Mouse (Mus musculus) stomach, embryonic 14.5 days (tissue): ENCODE data around the gene Tiam1. TPM values are rescaled to one million over a fixed set of nuclear protein-coding genes. Genes with fewer than 3 reads are reported as not detected.

Source experiments
- ATAC-seq: fragments of 200-750 bp; cut with Nextera tagmentation; 2 replicates; pipeline ENCODE4 v1.8.0; 2017; ENCODE audit warnings: low read depth, moderate TSS enrichment; ENCODE audit not compliant: insufficient number of reproducible peaks, insufficient read depth, low FRiP score
- H3K27ac ChIP-seq: fragments of 300-500 bp; sonication (generic); 2 replicates; pipeline ENCODE4 v1.5.1; 2014; ENCODE audit warnings: mild to moderate bottlenecking, low read length, moderate library complexity, mixed read lengths
- H3K27me3 ChIP-seq: fragments of 300-500 bp; sonication (generic); 2 replicates; pipeline ENCODE4 v1.6.1; 2014; ENCODE audit warnings: low read length, control low read depth, mixed read lengths; ENCODE audit not compliant: control insufficient read depth, insufficient read depth
- H3K36me3 ChIP-seq: fragments of 300-500 bp; sonication (generic); 2 replicates; pipeline ENCODE4 v1.6.1; 2014; ENCODE audit warnings: mild to moderate bottlenecking, control low read depth, low read length, moderate library complexity, mixed read lengths; ENCODE audit not compliant: control insufficient read depth, insufficient read depth
- H3K4me1 ChIP-seq: fragments of 300-500 bp; sonication (generic); 2 replicates; pipeline ENCODE4 v1.6.1; 2014; ENCODE audit warnings: low read length, control low read depth, mixed read lengths; ENCODE audit not compliant: control insufficient read depth, insufficient read depth
- H3K4me2 ChIP-seq: fragments of 300-500 bp; sonication (generic); replicated peaks from 2 replicates; pipeline ENCODE4 v1.6.1; 2014; ENCODE audit warnings: low read depth, low read length, control low read depth
- H3K4me3 ChIP-seq: fragments of 300-500 bp; sonication (generic); 2 replicates; pipeline ENCODE4 v1.5.1; 2014; ENCODE audit warnings: low read depth, low read length, control low read depth
- H3K9ac ChIP-seq: fragments of 300-500 bp; sonication (generic); replicated peaks from 2 replicates; pipeline ENCODE4 v1.6.1; 2014; ENCODE audit warnings: low read depth, mild to moderate bottlenecking, control low read depth, low read length, moderate library complexity, mixed read lengths
- H3K9me3 ChIP-seq: fragments of 300-500 bp; sonication (generic); 2 replicates; pipeline ENCODE4 v1.6.1; 2016; ENCODE audit warnings: low read depth, low read length, control low read depth; ENCODE audit not compliant: control insufficient read depth
- whole genome bisulfite sequencing: fragments of 180-500 bp; shearing (Covaris S2); extraction: QIAGEN DNeasy Blood & Tissue Kit; methylation state at CpG from one replicate; pipeline ENCODE4 v1.1.7; 2014; 5-methylcytosine and 5-hydroxymethylcytosine counted together
- polyA plus RNA-seq: library from polyadenylated mRNA; unstranded; fragments of >200 nt; fragmentation: Nextera tagmentation; extraction: Ambion mirVana; gene quantifications from 2 replicates; pipeline ENCODE4 v1.2.1, GENCODE M21; 2014

Tiam1 gene
- polyA plus RNA-seq, 1 experiment from 2014 or later, result 38.4 TPM

GRCm38 (mm10) chr16:89972854-89973487 lies 170.6 kb downstream of the Tiam1 start:
- Histone ChIP-seq H3K27me3 (no peaks in the 10 kb centered on the region), H3K9me3 (no peaks in the 10 kb centered on the region), H3K9ac (no peak overlapping the region), H3K4me1 (no peaks in the 10 kb centered on the region), H3K36me3 (no peaks in the 10 kb centered on the region), H3K27ac (no peak overlapping the region), H3K4me2 (no peak overlapping the region), H3K4me3 (no peak overlapping the region)
- WGBS, result 90% methylated on average over 15 of the region's 15 CpGs
- ATAC-seq, result no peak

- H3K9me3 ChIP-seq, result no peaks in the 10 kb centered on the region
- no peak overlapping the region for H3K4me3 ChIP-seq
- 82% methylated on average over 6 of the region's 6 CpGs for WGBS
- H3K9ac ChIP-seq, result no peak overlapping the region
- H3K27me3 ChIP-seq, result no peaks in the 10 kb centered on the region
- H3K36me3 ChIP-seq, result no peaks in the 10 kb centered on the region
- no peak overlapping the region for H3K27ac ChIP-seq
- no peaks in the 10 kb centered on the region for H3K4me1 ChIP-seq
- no peak overlapping the region for H3K4me2 ChIP-seq
- ATAC-seq, result peak; percentile 76; the same call in 1 of the 2 replicates
These were observed 171.6 kb downstream of the Tiam1 start for GRCm38 (mm10) chr16:89972018-89972417.

GRCm38 (mm10) chr16:89968058-89968457 lies 175.5 kb downstream of the Tiam1 start:
- Histone ChIP-seq H3K4me3 (no peak overlapping the region), H3K9ac (no peak overlapping the region), H3K36me3 (no peaks in the 10 kb centered on the region), H3K27ac (no peak overlapping the region), H3K4me2 (no peak overlapping the region), H3K9me3 (peaks cover 9% of the 10 kb centered on the region; the same call in 1 of the 2 replicates), H3K27me3 (no peaks in the 10 kb centered on the region), H3K4me1 (no peaks in the 10 kb centered on the region)
- ATAC-seq, result no peak
- WGBS, result 82% methylated on average over 6 of the region's 6 CpGs

- peaks cover 9% of the 10 kb centered on the region; the same call in 1 of the 2 replicates for H3K9me3 ChIP-seq
- H3K9ac ChIP-seq, result no peak overlapping the region
- H3K4me3 ChIP-seq, result no peak overlapping the region
- ATAC-seq, result peak; percentile 49; the same call in 1 of the 2 replicates
- H3K4me2 ChIP-seq, result no peak overlapping the region
- no peaks in the 10 kb centered on the region for H3K27me3 ChIP-seq
- peaks cover 12% of the 10 kb centered on the region; the same call in 1 of the 2 replicates for H3K4me1 ChIP-seq
- H3K27ac ChIP-seq, result no peak overlapping the region
- no peaks in the 10 kb centered on the region for H3K36me3 ChIP-seq
- 77% methylated on average over 14 of the region's 14 CpGs for WGBS
These were observed 180.7 kb downstream of the Tiam1 start for GRCm38 (mm10) chr16:89962876-89963275.

- peak; percentile 40; the same call in 1 of the 2 replicates for ATAC-seq
- no peaks in the 10 kb centered on the region for H3K27me3 ChIP-seq
- no peaks in the 10 kb centered on the region for H3K36me3 ChIP-seq
- H3K4me3 ChIP-seq, result peak overlapping the region; percentile 43
- no peak overlapping the region for H3K9ac ChIP-seq
- WGBS, result 15% methylated on average over 6 of the region's 8 CpGs
- peaks cover under 1% of the 10 kb centered on the region; the same call in 1 of the 2 replicates for H3K9me3 ChIP-seq
- no peak overlapping the region for H3K27ac ChIP-seq
- peaks cover 12% of the 10 kb centered on the region; the same call in 1 of the 2 replicates for H3K4me1 ChIP-seq
- peak overlapping the region; percentile 82 for H3K4me2 ChIP-seq
These were observed 182.7 kb downstream of the Tiam1 start for GRCm38 (mm10) chr16:89960904-89961303.

GRCm38 (mm10) chr16:89960186-89960878 lies 183.2 kb downstream of the Tiam1 start:
- peak overlapping the region; percentile 82 for H3K4me2 ChIP-seq
- H3K27ac ChIP-seq, result peak overlapping the region; percentile 75
- peak overlapping the region; percentile 43 for H3K4me3 ChIP-seq
- no peaks in the 10 kb centered on the region for H3K9me3 ChIP-seq
- whole genome bisulfite sequencing, result under 1% methylated on average over 33 of the region's 33 CpGs
- no peaks in the 10 kb centered on the region for H3K27me3 ChIP-seq
- peak; percentile 67 for ATAC-seq
- peak overlapping the region; percentile 43 for H3K9ac ChIP-seq
- peaks cover 12% of the 10 kb centered on the region; the same call in 1 of the 2 replicates for H3K4me1 ChIP-seq
- H3K36me3 ChIP-seq, result no peaks in the 10 kb centered on the region

GRCm38 (mm10) chr16:89958982-89959381 lies 184.6 kb downstream of the Tiam1 start:
- Histone ChIP-seq H3K36me3 (no peaks in the 10 kb centered on the region), H3K4me1 (peaks cover 13% of the 10 kb centered on the region; the same call in 1 of the 2 replicates), H3K9me3 (no peaks in the 10 kb centered on the region), H3K4me2 (peak overlapping the region; percentile 82), H3K27ac (no peak overlapping the region), H3K4me3 (peak overlapping the region; percentile 0; the same call in 1 of the 2 replicates), H3K9ac (no peak overlapping the region), H3K27me3 (no peaks in the 10 kb centered on the region)
- no peak for ATAC-seq
- 11% methylated on average over 12 of the region's 12 CpGs for WGBS

- no peak overlapping the region for H3K4me2 ChIP-seq
- no peak for ATAC-seq
- no peaks in the 10 kb centered on the region for H3K9me3 ChIP-seq
- peaks cover 16% of the 10 kb centered on the region; the same call in 1 of the 2 replicates for H3K4me1 ChIP-seq
- no peak overlapping the region for H3K4me3 ChIP-seq
- WGBS, result 58% methylated on average over 10 of the region's 10 CpGs
- no peak overlapping the region for H3K27ac ChIP-seq
- no peak overlapping the region for H3K9ac ChIP-seq
- no peaks in the 10 kb centered on the region for H3K36me3 ChIP-seq
- H3K27me3 ChIP-seq, result no peaks in the 10 kb centered on the region
These were observed 185.5 kb downstream of the Tiam1 start for GRCm38 (mm10) chr16:89958030-89958429.
